Mouse (Mus musculus) mouse embryonic stem cell (cell line): Measurements from ENCODE around the gene Mex3d.

Experiments used
- in situ Hi-C, 2 experiments: fragments of 300-500 bp; cut with MboI; formaldehyde crosslinking; loops; 1 replicate in 1 of 2; 3 replicates in 1 of 2; pipeline ENCODE4 v1.14.3; 2019 to 2020; ENCODE audit warnings: low sequenced_read_pairs in 2 of 2, low pct_unique_long_range_greater_than_20kb in 1 of 2, mixed read lengths in 1 of 2; ENCODE audit not compliant: unreplicated experiment in 1 of 2

The Mex3d gene

DNA sequence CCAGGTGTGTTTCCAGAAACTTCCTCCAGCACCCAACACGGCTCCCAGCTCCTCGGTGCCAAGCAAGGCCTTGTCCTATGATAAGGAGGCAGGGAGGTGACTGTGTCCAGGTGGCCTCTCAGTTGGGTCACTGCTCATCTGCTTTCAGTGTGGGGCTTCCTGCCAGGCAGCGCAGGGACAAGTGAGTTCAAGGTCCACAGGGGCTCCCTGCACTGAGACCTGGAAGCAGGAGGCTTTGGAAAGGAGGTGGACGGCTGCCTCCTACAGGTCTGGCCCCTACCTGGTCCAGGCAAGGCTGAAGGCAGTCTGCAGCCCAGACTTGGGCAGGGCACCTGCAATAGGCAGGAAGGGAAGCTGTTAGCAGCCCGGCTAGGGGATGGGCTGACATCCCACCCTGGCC is 5.2 kb upstream of the Mex3d start:
- in situ Hi-C loops: no loop called here

- in situ Hi-C loops: no loop called here
Measured at GRCm38 (mm10) chr10:80390697-80391096, 3.2 kb upstream of the Mex3d start.

GRCm38 (mm10) chr10:80389185-80389708 is 1.8 kb upstream of the Mex3d start:
- in situ Hi-C loops: no loop called here

DNA sequence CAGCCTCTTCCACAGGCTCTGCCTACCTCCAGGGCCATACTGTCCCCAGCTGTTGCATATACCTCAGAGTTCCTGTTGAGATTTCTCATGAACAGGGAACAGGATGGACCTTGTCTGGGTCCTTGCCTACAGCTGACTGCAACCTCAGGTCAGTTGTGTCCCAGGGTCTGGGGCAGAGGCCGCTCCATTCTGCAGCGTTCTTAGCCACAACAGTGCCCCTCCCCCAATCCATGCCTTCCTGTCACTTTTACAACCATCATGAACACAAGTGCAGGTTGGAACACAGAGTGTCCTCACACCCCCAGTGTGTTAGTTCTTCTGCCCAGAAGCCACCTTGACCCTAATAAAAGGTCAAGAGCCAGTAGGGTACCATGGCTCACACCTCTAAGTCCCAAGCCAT is 1.3 kb upstream of the Mex3d start:
- in situ Hi-C loops: no loop called here

DNA sequence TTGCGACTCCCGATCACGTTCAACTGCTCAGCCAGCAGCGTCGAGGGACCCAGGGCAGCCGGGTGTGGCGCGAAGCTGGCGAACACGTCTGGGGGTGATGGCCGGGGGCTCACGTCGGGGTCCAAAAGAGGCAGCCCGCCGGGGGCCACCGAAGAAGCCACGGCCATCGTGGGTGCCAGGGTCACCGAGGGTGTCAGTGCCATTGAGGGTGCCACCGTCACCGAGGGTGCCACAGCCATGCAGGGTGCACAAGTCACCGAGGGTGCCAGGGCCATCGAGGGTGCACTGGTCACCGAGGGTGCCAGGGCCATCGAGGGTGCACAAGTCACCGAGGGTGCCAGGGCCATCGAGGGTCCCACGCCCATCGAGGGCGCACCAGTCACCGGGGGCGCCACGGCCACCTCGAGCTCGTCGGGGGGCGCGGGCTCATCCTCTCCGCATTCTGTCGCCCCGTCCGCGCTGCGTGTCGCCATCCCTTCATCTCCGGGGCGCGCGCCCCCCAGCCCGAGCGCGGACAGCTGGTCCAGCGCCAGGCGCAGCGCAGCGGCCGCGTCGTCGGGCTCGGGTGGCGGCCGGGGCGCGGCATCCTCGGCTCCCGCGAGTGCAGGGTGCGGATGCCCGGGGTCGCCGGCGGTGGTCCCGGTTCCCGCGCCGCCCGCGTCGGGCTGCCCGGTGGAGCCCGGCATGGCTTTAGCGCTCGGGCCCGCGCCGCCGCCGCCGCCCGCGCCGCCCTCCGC is 556 bp downstream of the Mex3d start:
- in situ Hi-C loops: no loop called here

GRCm38 (mm10) chr10:80385811-80386734 is 1.4 kb downstream of the Mex3d start:
- in situ Hi-C loops: no loop called here

- in situ Hi-C loops: no loop called here
Measured at GRCm38 (mm10) chr10:80385310-80385709, 2.1 kb downstream of the Mex3d start.

DNA sequence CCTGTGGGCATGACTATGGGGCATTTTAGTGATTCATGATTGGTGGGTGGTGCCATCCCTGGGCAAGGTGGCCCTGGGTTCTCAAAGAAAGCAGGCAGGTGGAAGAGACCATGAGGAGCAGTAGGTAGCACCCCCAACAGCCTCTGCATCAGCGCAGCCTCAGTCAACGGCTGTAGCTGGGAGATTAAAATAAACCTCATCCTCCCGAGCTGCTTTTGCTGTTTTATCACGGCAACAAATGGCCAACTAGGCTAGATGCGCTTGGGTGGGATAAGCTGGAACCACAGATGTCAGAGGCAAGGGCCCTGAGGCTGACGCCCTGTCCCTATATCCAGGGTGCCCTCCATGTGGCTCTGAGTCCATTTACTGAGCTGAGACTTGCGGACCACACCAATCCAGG is 2.8 kb downstream of the Mex3d start:
- in situ Hi-C loops: no loop called here

GRCm38 (mm10) chr10:80384115-80384639 is 3.3 kb downstream of the Mex3d start:
- in situ Hi-C loops: no loop called here

GRCm38 (mm10) chr10:80383431-80383830 is 4.0 kb downstream of the Mex3d start:
- in situ Hi-C loops: no loop called here

DNA sequence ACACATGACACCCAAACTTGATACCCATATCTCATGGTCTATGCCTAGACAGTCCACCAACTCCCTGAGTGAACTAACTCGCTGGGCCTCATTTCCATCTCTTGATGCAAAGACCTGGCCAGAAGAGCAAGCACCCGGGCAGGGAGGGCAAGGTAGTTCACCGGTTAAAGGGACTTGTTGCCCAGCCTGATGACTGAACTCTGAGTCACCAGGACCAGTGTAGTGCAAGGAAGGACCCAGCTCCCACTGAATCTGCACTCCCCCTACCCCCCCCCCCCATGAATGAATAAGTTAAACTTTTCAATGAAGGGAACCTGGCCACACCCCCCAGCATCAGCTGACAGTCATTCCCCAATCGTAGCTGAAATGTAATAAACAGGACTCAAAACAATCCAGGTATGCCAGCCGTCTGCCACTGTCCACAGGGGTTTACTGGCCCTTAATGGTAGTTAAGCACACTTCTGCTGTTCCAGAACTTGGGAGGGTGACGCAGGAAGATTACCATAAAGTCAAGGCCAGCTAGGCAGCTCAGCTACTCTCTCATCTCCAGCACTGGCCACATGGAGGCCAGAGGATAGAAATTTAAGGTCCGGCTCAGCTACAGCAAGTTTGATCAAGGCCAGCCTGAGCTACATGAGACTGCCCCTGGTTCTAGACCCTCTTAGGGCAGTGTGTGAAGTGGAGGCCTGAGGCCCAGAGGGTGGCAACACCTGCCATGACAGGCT is 4.7 kb downstream of the Mex3d start:
- in situ Hi-C loops: no loop called here

DNA sequence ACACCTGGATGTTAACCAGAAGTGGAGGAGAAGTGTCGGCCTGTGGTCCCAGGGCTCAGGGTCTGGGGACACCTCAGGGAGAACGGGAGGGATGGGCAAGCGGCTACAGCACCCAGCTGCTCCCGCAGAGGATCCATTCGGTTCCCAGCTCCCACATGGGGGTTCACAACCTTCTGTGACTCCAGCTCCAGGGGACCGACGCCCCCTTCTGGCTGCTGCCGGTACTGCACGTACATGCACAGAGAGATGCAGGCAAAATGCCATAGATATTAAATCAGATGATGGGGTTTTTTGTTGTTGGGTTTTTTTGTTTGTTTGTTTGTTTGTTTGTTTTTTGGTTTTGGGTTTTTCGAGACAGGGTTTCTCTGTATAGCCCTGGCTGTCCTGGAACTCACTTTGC is 9.7 kb downstream of the Mex3d start:
- in situ Hi-C loops: no loop called here

DNA sequence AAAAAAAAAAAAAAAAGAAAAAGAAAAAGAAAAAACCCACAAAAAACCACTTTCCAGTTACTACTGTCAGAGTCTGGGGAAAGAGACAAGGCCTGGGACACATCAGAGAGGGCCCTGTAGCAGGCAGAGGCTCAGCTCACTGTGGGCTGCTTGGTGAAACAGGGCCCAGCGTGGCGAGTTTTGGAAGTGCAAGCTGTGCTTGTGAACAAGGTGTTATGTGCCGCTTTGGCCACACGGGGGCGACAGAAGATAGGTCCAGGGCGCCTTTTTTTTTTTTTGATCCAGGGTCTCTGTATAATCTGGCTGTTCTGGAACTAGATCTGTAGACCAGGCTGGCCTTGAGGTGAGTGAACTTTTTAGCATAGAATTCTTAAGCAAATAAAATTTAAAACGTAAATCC is 11.3 kb downstream of the Mex3d start:
- in situ Hi-C loops: no loop called here

GRCm38 (mm10) chr10:80374063-80374462 is 13.4 kb downstream of the Mex3d start:
- in situ Hi-C loops: loop anchor here in 1 of 2 experiments (5.0 to 25.0 kb wide), 2 partner anchors 133 to 187 kb away; partner anchors contain the start of gene Efna2

GRCm38 (mm10) chr10:80372706-80373105 is 14.8 kb downstream of the Mex3d start:
- in situ Hi-C loops: loop anchor here in 1 of 2 experiments (5.0 to 25.0 kb wide), 2 partner anchors 135 to 185 kb away; partner anchors contain the start of gene Efna2

GRCm38 (mm10) chr10:80371983-80372382 is 15.5 kb downstream of the Mex3d start:
- in situ Hi-C loops: loop anchor here in 1 of 2 experiments (5.0 to 25.0 kb wide), 2 partner anchors 135 to 185 kb away; partner anchors contain the start of gene Efna2

DNA sequence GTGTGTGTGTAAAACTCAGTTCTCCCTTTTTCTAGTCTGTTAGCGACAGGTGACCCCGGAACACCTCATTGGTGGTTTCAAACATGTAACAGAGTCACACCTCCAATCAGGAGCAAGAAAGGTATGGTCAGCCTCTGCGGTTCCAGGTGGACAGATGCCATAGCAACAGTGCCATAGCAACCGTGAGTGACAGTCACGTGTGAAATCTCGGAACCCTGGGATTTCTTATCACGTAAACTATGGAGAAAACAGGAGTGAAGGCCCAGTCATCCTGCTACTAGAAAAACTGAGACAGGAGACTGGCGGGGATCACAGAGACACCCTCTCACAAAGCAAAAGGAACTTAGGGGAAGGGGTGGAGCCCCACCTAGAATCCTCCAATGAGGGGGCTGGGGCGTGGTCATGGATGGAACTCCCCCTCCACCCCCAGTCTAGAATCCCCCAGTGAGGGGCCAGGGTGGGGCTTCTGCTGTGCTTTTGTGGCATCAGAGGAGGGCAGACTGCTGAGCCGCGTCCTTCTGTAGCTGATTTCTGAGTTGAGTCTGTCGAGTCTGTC is 16.0 kb downstream of the Mex3d start:
- in situ Hi-C loops: loop anchor here in 1 of 2 experiments (5.0 to 25.0 kb wide), 2 partner anchors 136 to 184 kb away; partner anchors contain the start of gene Efna2
